ENCODE assay signal across 15 mouse cellular contexts in the genomic region with DNA sequence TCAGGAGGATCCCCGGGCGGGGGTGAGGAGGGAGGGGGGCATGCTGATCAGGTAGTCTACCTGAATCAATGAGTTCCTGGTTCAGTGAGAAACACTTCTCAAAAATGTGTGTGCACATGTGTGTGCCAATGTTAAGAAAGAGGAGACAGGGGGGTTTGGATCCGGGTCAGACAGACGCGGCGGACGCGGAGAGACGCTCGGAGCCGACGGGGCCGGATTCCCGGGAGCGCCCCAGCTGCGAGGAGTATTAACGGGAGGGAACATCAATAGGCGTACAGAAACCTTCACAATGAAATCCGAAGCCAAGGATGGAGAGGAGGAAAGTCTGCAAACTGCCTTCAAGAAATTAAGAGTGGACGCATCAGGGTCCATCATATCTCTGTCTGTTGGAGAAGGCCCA. TPM values are rescaled to one million over a fixed set of nuclear protein-coding genes. Genes with fewer than 3 reads are reported as not detected.
"Had no signal": no experiment of that assay in that cellular context is flagged by ENCODE, and none has a peak within 500 bp of the region (broad histone marks: within the 10 kb centered on the region; RNA-seq: fewer than 3 reads in every experiment).

No protein-coding gene starts in this region.

RNA-seq across cellular contexts. Expression of gene Meikin, which starts 30.4 kb away (rescaled TPM):
- total RNA-seq: gastrocnemius, adult 18-20 months; gastrocnemius, adult 8-10 months; gastrocnemius, postnatal 14 days; gastrocnemius, postnatal 36 days; heart, adult 18-20 months; heart, adult 8-10 months; heart, postnatal 10 days; heart, postnatal 25 days; heart, postnatal 4 days; layer of hippocampus, adult 2 months; layer of hippocampus, postnatal 10 days; layer of hippocampus, postnatal 25 days; left cerebral cortex, adult 2 months; left cerebral cortex, postnatal 14 days; left cerebral cortex, postnatal 36 days had no signal
